Mouse (Mus musculus): ENCODE results near the gene Endov. TPM values are rescaled to one million over a fixed set of nuclear protein-coding genes. Genes with fewer than 3 reads are reported as not detected.

The Endov gene
- polyA plus RNA-seq (2015; fragmentation: Nextera tagmentation; extraction: Ambion mirVana): 14.0 and 14.8 TPM in 2 replicates

DNA sequence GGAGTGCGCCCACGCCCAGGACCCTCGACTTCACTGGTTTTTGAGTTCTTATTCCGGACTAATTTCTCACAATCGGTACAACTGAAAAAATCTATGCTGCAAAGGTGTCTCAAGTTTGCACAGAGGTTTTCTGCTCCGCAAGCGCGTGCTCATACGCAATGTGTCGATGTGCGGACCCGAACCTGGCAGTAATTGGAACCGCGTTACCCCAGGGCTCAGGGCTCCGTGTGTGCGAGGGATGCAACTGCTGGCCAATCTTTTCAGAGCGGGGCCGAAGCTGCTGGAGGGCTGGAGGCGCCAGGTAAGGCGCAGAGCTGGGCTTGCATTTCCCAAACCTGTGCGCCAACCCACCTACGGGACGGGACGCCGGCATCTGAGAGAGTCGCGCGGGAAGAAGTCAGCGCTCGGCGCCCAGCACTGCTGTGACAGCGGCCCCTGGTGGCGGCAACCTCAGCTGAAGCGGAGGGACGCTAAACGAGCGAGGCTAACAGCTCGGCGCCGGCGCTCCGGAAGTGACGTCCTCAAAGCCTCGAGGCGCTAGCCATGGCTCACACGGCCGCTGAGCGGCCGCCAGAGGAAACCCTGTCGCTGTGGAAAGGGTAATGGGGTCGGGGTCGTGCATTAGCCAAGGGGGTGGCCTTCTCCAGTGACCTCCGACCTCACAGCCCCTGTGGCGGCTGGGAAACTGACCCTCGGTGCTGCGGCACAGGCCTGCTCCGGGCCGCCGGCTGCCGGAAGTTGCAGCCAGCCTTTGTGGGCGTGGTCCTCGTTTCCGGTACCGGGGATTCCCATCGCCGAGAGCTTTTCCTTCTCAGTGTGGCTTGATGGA is at the start of gene Endov:
Endov (plus strand) TSS at position 487 of the 829 bp plus-strand sequence.
- peak; percentile 95 for ATAC-seq (ENCODE audit: insufficient read depth, low FRiP score)
- Histone ChIP-seq H3K4me3 (replicated peaks; ENCODE audit: low read length) (peak within 1 kb of the TSS; percentile 68), H3K36me3 (ENCODE audit: control insufficient read depth, insufficient read depth, low read length) (no peaks in the 10 kb centered on the region), H3K27me3 (ENCODE audit: control insufficient read depth, insufficient read depth, low read length) (no peaks in the 10 kb centered on the region), H3K9ac (ENCODE audit: low read length) (peak within 1 kb of the TSS; percentile 85), H3K27ac (ENCODE audit: low read length) (peak within 1 kb of the TSS; percentile 86), H3K4me1 (ENCODE audit: control insufficient read depth, insufficient read depth, low read length) (peaks cover 8% of the 10 kb centered on the region; the same call in 1 of the 2 replicates), H3K9me3 (replicated peaks; ENCODE audit: control insufficient read depth, low read length) (no peaks in the 10 kb centered on the region), H3K4me2 (ENCODE audit: low read depth, low read length) (peak within 1 kb of the TSS; percentile 76)
- WGBS: 1% methylated on average over 66 of the region's 66 CpGs

DNA sequence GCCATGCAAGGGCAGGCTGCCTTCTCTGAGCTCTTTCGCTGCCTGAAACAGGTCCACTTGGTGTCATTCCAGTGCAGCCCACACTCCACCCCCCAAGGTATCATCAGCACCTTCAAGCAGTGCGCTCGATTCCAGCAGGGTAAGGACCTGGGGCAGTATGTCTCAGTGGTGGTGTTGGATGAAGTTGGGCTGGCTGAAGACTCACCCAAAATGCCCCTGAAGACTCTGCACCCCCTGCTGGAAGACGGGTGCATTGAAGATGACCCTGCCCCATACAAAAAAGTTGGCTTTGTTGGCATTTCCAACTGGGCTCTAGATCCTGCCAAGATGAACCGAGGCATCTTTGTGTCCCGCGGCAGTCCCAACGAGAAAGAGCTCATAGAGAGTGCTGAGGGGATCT is 48.9 kb upstream of the Endov start:
- Histone ChIP-seq H3K9me3 (replicated peaks; ENCODE audit: control insufficient read depth, low read length) (no peaks in the 10 kb centered on the region), H3K4me1 (ENCODE audit: control insufficient read depth, insufficient read depth, low read length) (no peaks in the 10 kb centered on the region), H3K27ac (ENCODE audit: low read length) (no peak overlapping the region), H3K36me3 (ENCODE audit: control insufficient read depth, insufficient read depth, low read length) (peaks cover 12% of the 10 kb centered on the region; the same call in 1 of the 2 replicates), H3K4me3 (replicated peaks; ENCODE audit: low read length) (no peak overlapping the region), H3K27me3 (ENCODE audit: control insufficient read depth, insufficient read depth, low read length) (no peaks in the 10 kb centered on the region), H3K9ac (ENCODE audit: low read length) (no peak overlapping the region), H3K4me2 (ENCODE audit: low read depth, low read length) (no peak overlapping the region)
- no peak for ATAC-seq (ENCODE audit: insufficient read depth, low FRiP score)
- 92% methylated on average over 8 of the region's 8 CpGs for WGBS

DNA sequence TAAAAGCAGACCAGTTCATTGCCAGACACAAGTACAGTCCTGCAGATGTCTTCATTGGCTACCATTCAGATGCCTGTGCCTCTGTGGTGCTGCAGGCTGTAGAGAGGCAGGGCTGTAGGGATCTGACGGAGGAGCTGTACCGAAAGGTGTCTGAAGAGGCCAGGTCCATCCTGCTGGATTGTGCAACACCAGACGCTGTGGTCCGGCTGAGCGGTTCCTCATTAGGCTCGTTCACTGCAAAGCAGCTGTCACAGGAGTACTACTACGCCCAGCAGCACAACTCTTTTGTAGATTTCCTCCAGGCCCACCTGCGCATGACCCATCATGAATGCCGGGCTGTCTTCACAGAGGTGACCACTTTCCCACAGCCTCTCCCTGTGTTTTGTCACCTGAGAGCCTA is 47.7 kb upstream of the Endov start:
- Histone ChIP-seq H3K4me1 (ENCODE audit: control insufficient read depth, insufficient read depth, low read length) (no peaks in the 10 kb centered on the region), H3K9me3 (replicated peaks; ENCODE audit: control insufficient read depth, low read length) (no peaks in the 10 kb centered on the region), H3K4me3 (replicated peaks; ENCODE audit: low read length) (no peak overlapping the region), H3K36me3 (ENCODE audit: control insufficient read depth, insufficient read depth, low read length) (peaks cover 12% of the 10 kb centered on the region; the same call in 1 of the 2 replicates), H3K27ac (ENCODE audit: low read length) (no peak overlapping the region), H3K9ac (ENCODE audit: low read length) (no peak overlapping the region), H3K27me3 (ENCODE audit: control insufficient read depth, insufficient read depth, low read length) (no peaks in the 10 kb centered on the region), H3K4me2 (ENCODE audit: low read depth, low read length) (no peak overlapping the region)
- no peak for ATAC-seq (ENCODE audit: insufficient read depth, low FRiP score)
- 88% methylated on average over 9 of the region's 9 CpGs for WGBS

DNA sequence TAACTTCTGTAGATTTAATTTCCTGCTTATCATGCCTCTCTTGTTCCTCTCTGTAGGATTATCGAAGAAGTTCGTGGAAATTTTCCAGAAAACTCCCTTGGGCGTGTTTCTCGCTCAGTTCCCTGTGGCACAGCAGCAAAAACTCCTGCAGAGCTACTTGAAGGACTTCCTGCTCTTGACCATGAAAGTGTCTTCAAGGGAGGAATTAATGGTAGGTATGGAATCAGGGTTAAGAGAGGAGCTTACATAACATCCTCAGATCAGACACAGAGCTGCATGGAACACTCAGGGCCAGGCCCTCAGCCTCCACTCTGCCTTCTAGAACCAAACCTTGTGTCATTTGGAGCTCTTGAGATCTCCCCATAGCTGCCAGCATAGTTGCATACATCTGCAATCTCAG is 35.0 kb upstream of the Endov start:
- Histone ChIP-seq H3K9ac (ENCODE audit: low read length) (no peak overlapping the region), H3K4me1 (ENCODE audit: control insufficient read depth, insufficient read depth, low read length) (no peaks in the 10 kb centered on the region), H3K27ac (ENCODE audit: low read length) (no peak overlapping the region), H3K9me3 (replicated peaks; ENCODE audit: control insufficient read depth, low read length) (no peaks in the 10 kb centered on the region), H3K36me3 (ENCODE audit: control insufficient read depth, insufficient read depth, low read length) (0 out of 2 replicates have a peak, but pooled peaks cover 3% of the 10 kb centered on the region), H3K4me3 (replicated peaks; ENCODE audit: low read length) (no peak overlapping the region), H3K27me3 (ENCODE audit: control insufficient read depth, insufficient read depth, low read length) (no peaks in the 10 kb centered on the region), H3K4me2 (ENCODE audit: low read depth, low read length) (no peak overlapping the region)
- no peak for ATAC-seq (ENCODE audit: insufficient read depth, low FRiP score)
- 83% methylated on average over 4 of the region's 4 CpGs for WGBS

DNA sequence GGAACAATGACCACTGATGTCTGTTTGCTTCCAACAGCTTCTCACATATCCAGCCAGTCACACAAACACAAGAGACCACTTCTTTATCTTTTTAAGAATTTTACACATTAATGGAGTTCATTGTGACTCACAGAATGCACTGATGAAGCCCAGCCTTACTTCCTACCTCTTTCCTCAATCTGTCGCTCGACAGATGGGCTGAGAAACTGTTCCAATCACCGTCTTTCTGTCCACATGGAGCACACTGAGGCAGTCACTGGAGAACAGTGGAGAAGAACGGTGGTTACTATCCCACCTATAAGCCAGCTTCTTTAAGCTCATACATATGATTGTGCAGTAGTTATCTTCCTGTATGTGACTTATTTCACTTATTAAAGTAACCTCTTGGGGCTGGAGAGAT is 13.3 kb upstream of the Endov start:
- WGBS: 89% methylated on average over 4 of the region's 4 CpGs
- H3K27ac ChIP-seq (ENCODE audit: low read length): no peak overlapping the region
- no peaks in the 10 kb centered on the region for H3K27me3 ChIP-seq (ENCODE audit: control insufficient read depth, insufficient read depth, low read length)
- no peaks in the 10 kb centered on the region for H3K4me1 ChIP-seq (ENCODE audit: control insufficient read depth, insufficient read depth, low read length)
- H3K9ac ChIP-seq (ENCODE audit: low read length): no peak overlapping the region
- no peak for ATAC-seq (ENCODE audit: insufficient read depth, low FRiP score)
- H3K9me3 ChIP-seq (replicated peaks; ENCODE audit: control insufficient read depth, low read length): no peaks in the 10 kb centered on the region
- H3K4me3 ChIP-seq (replicated peaks; ENCODE audit: low read length): no peak overlapping the region
- no peak overlapping the region for H3K4me2 ChIP-seq (ENCODE audit: low read depth, low read length)
- H3K36me3 ChIP-seq (ENCODE audit: control insufficient read depth, insufficient read depth, low read length): no peaks in the 10 kb centered on the region; the same call in 1 of the 2 replicates

DNA sequence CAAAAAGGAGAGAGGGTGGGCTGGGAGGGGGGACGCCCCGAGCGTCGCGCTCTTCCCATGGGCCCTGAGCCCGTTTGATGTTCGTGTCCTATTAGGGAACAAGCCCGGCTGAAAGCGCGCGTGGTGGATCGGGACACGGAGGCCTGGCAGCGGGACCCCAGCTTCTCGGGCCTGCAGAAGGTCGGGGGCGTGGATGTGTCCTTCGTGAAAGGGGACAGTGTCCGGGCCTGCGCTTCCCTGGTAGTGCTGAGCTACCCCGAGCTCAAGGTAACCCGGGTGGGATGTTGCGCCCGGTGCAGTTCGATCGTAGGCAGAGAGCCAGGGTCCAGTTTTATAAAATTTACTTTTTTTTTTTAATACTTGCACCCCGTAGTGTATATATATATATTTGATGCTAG is 542 bp downstream of the Endov start:
- Histone ChIP-seq H3K9ac (ENCODE audit: low read length) (peak overlapping the region; percentile 85), H3K4me3 (replicated peaks; ENCODE audit: low read length) (peak overlapping the region; percentile 68), H3K9me3 (replicated peaks; ENCODE audit: control insufficient read depth, low read length) (no peaks in the 10 kb centered on the region), H3K36me3 (ENCODE audit: control insufficient read depth, insufficient read depth, low read length) (no peaks in the 10 kb centered on the region), H3K4me2 (ENCODE audit: low read depth, low read length) (peak overlapping the region; percentile 76), H3K4me1 (ENCODE audit: control insufficient read depth, insufficient read depth, low read length) (peaks cover 8% of the 10 kb centered on the region; the same call in 1 of the 2 replicates), H3K27me3 (ENCODE audit: control insufficient read depth, insufficient read depth, low read length) (no peaks in the 10 kb centered on the region), H3K27ac (ENCODE audit: low read length) (peak overlapping the region; percentile 86)
- 6% methylated on average over 27 of the region's 27 CpGs for WGBS
- peak; percentile 19; the same call in 1 of the 2 replicates for ATAC-seq (ENCODE audit: insufficient read depth, low FRiP score)

DNA sequence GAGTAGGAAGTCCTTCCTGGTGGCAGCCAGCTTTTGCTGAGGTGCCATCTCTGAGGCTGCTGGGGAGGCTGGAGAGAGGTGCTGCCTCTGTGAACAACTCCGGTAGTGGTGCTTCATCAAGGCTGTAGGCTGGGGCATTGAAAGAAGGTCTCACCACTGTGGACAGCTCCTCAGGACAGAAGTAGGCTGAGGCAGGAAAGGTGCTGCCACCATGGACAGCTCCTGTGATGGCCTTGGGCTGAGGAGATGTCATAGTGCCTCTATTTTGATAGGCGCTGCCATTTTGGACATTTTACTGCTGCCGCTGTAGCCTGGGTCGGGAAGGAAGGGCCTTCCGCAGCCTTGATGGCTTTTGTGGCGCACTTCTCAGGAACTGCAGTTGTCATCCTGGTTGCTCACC is 1.7 kb downstream of the Endov start:
- Histone ChIP-seq H3K4me1 (ENCODE audit: control insufficient read depth, insufficient read depth, low read length) (peaks cover 8% of the 10 kb centered on the region; the same call in 1 of the 2 replicates), H3K27ac (ENCODE audit: low read length) (no peak overlapping the region), H3K36me3 (ENCODE audit: control insufficient read depth, insufficient read depth, low read length) (no peaks in the 10 kb centered on the region), H3K9me3 (replicated peaks; ENCODE audit: control insufficient read depth, low read length) (no peaks in the 10 kb centered on the region), H3K9ac (ENCODE audit: low read length) (no peak overlapping the region), H3K4me2 (ENCODE audit: low read depth, low read length) (peak overlapping the region; percentile 76; the same call in 1 of the 2 replicates), H3K4me3 (replicated peaks; ENCODE audit: low read length) (no peak overlapping the region), H3K27me3 (ENCODE audit: control insufficient read depth, insufficient read depth, low read length) (no peaks in the 10 kb centered on the region)
- ATAC-seq (ENCODE audit: insufficient read depth, low FRiP score): no peak
- WGBS: 92% methylated on average over 6 of the region's 6 CpGs

DNA sequence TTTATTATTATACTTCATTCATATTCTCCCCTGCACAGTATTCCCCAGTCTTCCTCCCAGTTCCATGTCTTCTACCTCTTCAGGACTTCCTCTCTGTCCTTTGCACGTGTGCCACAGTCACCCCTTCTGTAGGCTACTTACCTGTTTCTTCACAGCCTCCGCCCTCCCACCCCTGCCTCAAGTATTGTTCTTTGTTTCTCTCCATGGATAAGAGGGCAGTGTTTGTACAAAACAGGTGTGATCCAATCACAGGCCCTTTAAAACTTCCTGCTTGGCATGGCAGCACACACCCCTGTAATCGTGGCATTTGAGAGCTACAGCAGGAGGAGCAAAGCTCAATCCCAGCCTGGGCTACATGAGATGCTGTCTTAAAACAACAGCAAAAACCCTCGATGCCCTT is 2.4 kb downstream of the Endov start:
- Histone ChIP-seq H3K4me3 (replicated peaks; ENCODE audit: low read length) (no peak overlapping the region), H3K9ac (ENCODE audit: low read length) (no peak overlapping the region), H3K27me3 (ENCODE audit: control insufficient read depth, insufficient read depth, low read length) (no peaks in the 10 kb centered on the region), H3K9me3 (replicated peaks; ENCODE audit: control insufficient read depth, low read length) (no peaks in the 10 kb centered on the region), H3K27ac (ENCODE audit: low read length) (no peak overlapping the region), H3K4me2 (ENCODE audit: low read depth, low read length) (no peak overlapping the region), H3K36me3 (ENCODE audit: control insufficient read depth, insufficient read depth, low read length) (no peaks in the 10 kb centered on the region), H3K4me1 (ENCODE audit: control insufficient read depth, insufficient read depth, low read length) (peaks cover 8% of the 10 kb centered on the region; the same call in 1 of the 2 replicates)
- no peak for ATAC-seq (ENCODE audit: insufficient read depth, low FRiP score)
- 75% methylated on average over 4 of the region's 4 CpGs for WGBS

DNA sequence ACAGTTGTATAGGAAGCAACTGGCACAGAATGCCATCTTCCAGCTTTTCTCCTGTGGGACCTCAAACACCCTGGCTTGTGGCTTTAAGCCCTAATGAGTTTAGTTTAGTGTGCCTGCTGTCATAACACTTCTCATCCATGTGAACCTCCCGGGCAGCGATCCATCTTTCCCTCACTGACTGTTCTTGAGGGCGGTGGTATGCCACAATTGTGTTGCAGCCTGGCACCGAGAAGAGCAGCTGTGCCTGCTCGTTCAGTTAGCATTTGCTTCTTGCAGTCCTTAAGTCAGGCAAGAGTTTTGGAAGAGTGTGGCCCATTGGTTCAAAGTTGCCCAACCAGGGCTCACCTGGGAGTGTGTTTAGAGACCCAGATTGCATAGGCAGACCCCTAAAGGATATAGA is 5.0 kb downstream of the Endov start:
- Histone ChIP-seq H3K4me2 (ENCODE audit: low read depth, low read length) (no peak overlapping the region), H3K4me1 (ENCODE audit: control insufficient read depth, insufficient read depth, low read length) (peaks cover 8% of the 10 kb centered on the region; the same call in 1 of the 2 replicates), H3K27me3 (ENCODE audit: control insufficient read depth, insufficient read depth, low read length) (no peaks in the 10 kb centered on the region), H3K4me3 (replicated peaks; ENCODE audit: low read length) (no peak overlapping the region), H3K9ac (ENCODE audit: low read length) (no peak overlapping the region), H3K27ac (ENCODE audit: low read length) (no peak overlapping the region), H3K9me3 (replicated peaks; ENCODE audit: control insufficient read depth, low read length) (no peaks in the 10 kb centered on the region), H3K36me3 (ENCODE audit: control insufficient read depth, insufficient read depth, low read length) (no peaks in the 10 kb centered on the region; the same call in 1 of the 2 replicates)
- ATAC-seq (ENCODE audit: insufficient read depth, low FRiP score): no peak
- WGBS: 89% methylated on average over 5 of the region's 5 CpGs

Data from stomach, embryonic 16.5 days (tissue).